Mouse (Mus musculus) T-cell, adult 2 months (primary cell): Measurements from ENCODE around the gene Edil3.

Experiments used
- DNase-seq: peaks from one replicate; pipeline ENCODE4 v3.0.0; 2022; ENCODE audit warnings: low spot score

The Edil3 gene

GRCm38 (mm10) chr13:88821440-88822331 lies at the start of gene Edil3:
Gene Edil3 (plus strand): TSS chr13:88821472.
- no peak for DNase-seq

DNA sequence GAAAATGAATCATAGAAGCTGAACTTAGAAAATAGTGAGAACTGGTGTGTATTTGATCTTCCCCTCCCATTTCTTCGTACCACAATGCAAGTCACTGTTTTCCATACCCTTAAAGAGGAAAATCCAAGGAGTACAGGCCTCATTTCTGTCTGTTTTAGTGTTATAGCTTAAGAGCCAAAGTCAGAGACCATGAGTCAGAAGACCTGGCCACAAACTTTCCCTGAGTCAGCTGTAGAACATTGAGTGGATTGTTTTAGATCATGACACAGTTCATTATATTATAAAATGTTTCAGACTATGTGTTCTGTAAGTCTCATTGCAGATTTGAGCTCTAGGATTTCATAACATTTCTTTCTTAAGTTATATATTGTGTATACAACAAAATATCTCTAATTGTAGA lies 22.1 kb upstream of the Edil3 start:
- no peak for DNase-seq

GRCm38 (mm10) chr13:88801006-88801405 lies 20.3 kb upstream of the Edil3 start:
- DNase-seq: no peak

GRCm38 (mm10) chr13:88805838-88806237 lies 15.4 kb upstream of the Edil3 start:
- DNase-seq: no peak

- DNase-seq: no peak
Observed at GRCm38 (mm10) chr13:88806269-88806668, 15.0 kb upstream of the Edil3 start.

DNA sequence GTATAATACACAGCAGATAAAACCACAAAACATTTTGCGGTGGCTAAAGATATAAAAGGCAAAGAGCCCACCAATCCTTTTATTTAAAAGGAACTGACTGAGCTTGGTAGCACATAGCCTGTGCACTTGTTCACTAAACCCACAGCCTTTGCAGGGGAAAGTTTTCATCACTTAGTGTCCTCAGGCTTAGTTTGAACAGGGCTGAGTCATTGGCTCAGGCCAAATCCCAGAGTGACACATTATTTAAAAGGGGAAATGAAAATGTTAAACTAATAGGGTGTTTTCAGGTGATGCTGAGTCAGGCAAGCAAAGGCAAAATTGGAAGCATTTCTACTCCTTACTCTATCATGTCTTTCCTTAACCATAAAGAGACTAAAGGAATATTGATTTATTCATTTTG lies 11.2 kb upstream of the Edil3 start:
- no peak for DNase-seq

- no peak for DNase-seq
Observed at GRCm38 (mm10) chr13:88820686-88821308, 475 bp upstream of the Edil3 start.

GRCm38 (mm10) chr13:88822332-88822895 lies 1.1 kb downstream of the Edil3 start:
- DNase-seq: no peak

DNA sequence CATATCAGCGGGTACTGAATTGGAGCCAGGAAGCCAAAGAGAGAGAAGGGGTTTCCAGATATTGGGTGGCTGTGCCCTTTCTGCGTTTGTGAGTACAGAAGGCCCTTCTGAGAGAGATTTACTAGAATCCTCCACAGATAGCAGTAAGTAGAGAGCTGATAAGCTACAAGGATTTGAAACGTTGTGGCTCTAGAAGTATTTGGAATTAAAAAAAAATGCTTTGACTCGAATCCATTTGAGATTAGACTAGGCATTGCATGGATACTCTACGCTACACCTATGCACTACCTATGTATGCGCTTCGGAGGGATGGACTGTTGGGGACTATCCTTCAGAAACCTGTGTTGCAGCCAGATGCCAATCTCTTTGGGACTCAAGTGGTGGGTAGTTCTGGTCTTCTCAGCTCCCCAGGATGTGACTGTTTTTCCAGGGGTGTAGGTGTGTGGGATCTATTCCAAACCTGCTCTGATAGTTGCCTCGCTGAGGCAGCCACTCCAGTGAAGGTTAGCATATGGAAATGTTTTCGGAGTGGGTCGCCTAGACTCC lies 1.8 kb downstream of the Edil3 start:
- DNase-seq: no peak

DNA sequence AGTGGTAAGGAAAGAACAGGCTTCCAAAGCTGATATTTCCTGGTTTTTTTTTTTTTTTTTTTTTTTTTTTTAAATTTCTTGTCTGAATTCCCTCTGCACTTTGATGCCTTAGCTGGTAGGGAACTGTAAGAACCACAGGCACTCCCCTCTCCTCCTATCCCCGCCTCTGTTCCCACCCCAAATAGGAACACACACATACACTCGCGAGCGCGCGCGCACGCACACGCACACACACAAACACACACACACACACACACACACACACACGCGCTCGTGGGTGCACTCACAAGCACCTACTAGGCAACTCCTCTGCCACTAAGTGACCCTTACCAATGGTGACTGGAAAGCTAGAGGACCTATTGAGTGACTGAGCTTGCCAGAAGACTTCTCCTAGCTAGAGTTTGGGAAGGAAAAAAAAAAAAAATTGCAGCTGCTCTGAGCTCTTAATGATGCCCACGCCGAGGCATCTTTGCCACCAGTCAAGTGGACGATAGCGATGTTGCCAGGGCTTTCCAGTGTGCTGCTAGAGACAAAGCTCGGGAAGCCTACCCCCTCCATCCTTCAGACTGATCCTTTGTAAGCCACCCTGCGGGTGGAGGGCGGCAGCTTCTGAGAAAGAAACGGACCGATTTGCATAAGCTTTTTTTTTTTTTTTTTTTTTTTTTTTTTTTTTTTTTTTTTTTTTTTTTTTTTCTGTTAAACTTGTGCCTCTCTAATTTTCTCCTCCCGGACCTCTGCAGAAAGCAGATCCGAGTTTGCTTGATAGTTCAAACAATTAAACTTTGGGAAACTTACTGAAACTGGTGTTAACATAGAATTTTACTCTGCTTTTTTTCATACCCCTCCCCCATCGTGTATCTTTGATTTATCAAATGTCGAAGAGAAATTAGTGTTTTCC lies 2.5 kb downstream of the Edil3 start:
- no peak for DNase-seq

DNA sequence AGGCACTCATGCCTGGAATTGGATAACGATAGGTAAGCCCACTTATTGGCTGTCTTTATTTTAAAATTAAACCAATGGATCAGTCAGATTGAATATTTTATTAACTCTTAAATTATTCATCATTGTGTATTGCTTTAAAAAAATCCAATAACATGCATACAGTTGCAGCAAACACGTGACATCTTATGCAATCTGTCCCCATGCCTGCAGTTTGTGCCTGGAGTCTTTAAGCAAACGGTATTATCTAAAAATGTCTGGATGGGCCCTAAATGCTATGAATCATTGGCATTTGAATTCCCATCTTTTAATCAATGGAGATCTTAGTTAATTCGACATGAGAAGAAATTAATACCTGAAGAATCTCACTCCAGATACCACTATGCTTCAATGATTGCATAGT lies 3.2 kb downstream of the Edil3 start:
- no peak for DNase-seq

GRCm38 (mm10) chr13:88828362-88828761 lies 7.1 kb downstream of the Edil3 start:
- no peak for DNase-seq

GRCm38 (mm10) chr13:88833732-88834131 lies 12.5 kb downstream of the Edil3 start:
- DNase-seq: no peak

GRCm38 (mm10) chr13:88849739-88850138 lies 28.5 kb downstream of the Edil3 start:
- no peak for DNase-seq

- DNase-seq: no peak
Observed at GRCm38 (mm10) chr13:88879960-88880359, 58.7 kb downstream of the Edil3 start.

DNA sequence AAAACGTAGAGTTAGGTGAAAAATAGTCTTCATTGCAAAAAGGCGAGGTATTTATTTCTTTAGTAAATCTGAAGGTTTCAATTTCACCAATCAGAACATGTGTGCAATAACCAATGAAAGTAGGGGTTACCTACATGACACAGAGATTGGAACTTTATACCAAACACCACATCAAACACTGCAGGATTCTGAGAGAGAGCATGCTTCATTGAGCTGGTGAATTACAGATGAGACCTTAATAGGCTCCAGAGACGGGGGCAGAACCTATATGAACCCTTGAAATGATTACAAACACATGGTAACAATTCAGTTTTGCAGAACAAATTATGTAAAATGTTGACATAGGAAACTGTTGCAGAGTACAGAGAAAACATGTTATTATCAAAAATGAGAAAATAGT lies 69.5 kb downstream of the Edil3 start:
- DNase-seq: no peak

DNA sequence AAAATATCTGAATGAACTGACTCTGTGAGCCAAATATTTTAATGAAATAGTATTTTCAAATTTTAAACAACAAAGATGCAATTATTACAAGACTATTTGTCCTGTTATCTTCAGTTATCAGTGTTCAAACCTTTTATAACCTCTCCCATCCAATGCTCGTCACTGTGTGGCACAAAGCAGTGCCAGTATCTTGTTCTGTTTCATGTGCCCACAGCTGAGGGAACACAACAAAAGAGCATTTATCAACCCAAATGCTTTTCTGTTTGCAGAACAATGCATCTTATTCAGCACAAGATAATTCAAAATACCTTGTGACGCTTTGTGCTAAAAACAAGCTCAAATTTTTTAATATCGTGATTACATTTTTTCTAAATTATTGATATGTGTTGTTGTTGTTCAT lies 78.8 kb downstream of the Edil3 start:
- no peak for DNase-seq

DNA sequence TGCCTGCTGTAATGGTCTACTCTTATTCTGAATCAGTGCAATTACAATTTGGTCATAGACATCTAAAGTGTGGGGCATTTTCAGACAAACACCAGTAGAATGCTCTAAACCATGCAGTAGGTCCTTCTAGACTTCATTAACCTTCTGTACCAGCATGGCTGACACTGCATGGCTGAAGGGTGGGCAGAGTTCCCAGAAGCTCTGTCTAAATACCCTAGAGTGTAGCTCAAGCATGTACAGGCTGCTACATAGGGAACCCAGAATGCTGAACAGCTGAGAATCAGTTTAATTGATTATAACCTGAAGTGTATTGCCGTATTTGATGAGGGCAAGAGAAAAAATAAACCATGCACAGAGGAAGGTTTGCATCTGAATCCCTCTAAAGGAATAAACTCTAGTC lies 86.1 kb downstream of the Edil3 start:
- DNase-seq: no peak

GRCm38 (mm10) chr13:88908187-88908586 lies 86.9 kb downstream of the Edil3 start:
- no peak for DNase-seq

- DNase-seq: no peak
Observed at GRCm38 (mm10) chr13:88916503-88916902, 95.2 kb downstream of the Edil3 start.

GRCm38 (mm10) chr13:88929626-88930025 lies 108.4 kb downstream of the Edil3 start:
- DNase-seq: no peak

DNA sequence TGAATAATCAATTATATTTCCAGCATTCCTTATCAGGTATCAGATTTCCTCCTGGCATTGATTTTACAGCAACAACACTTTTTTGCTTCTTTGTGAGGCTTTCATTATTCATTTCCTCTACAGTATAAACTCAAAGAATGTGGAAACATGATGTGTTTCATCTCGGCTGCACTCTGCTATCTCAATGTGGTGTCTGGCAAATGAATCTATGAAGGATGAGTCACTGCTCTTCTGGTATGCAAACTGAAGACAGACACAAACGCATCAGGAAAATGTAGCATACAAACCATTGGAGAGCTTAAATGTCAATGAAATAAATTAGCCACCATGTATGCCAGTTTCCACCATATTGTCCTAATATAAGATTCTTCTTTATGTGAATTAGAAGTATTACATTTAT lies 117.3 kb downstream of the Edil3 start:
- no peak for DNase-seq
